Comparison of ENCODE assay signal across 15 mouse cellular contexts in genomic region chr3:67449660-67450059, GRCm38 (mm10). TPM values are rescaled to one million over a fixed set of nuclear protein-coding genes. Genes with fewer than 3 reads are reported as not detected.
DNase-seq lines count a peak whose midpoint lies in the region; ATAC-seq lines count a peak whose summit lies in the region.
"Had no signal": no experiment of that assay in that cellular context is flagged by ENCODE, and none has a peak within 500 bp of the region (broad histone marks: within the 10 kb centered on the region; RNA-seq: fewer than 3 reads in every experiment).

No protein-coding gene starts in this region.

- no peak overlapping the region for H3K9ac ChIP-seq in kidney, embryonic 15.5 days
- H3K9ac ChIP-seq in lung, embryonic 15.5 days, result no peak overlapping the region
- no peak overlapping the region for H3K9ac ChIP-seq in forebrain, embryonic 12.5 days
- H3K9ac ChIP-seq: forebrain, embryonic 15.5 days had no signal

- peaks cover 89% of the 10 kb centered on the region for H3K36me3 ChIP-seq in kidney, embryonic 15.5 days
- peaks cover 54% of the 10 kb centered on the region for H3K36me3 ChIP-seq in lung, embryonic 15.5 days
- H3K36me3 ChIP-seq in forebrain, embryonic 12.5 days (replicated peaks), result peaks cover 72% of the 10 kb centered on the region

- H3K4me1 ChIP-seq in kidney, embryonic 15.5 days, result no peaks in the 10 kb centered on the region
- no peaks in the 10 kb centered on the region for H3K4me1 ChIP-seq in lung, embryonic 15.5 days
- no peaks in the 10 kb centered on the region for H3K4me1 ChIP-seq in forebrain, embryonic 12.5 days
- H3K4me1 ChIP-seq: forebrain, embryonic 15.5 days; megakaryocyte, embryonic 14.5 days had no signal

- H3K27ac ChIP-seq in kidney, embryonic 15.5 days, result no peak overlapping the region
- H3K27ac ChIP-seq in lung, embryonic 15.5 days, result peak overlapping the region; percentile 70
- no peak overlapping the region for H3K27ac ChIP-seq in forebrain, embryonic 12.5 days
- H3K27ac ChIP-seq: forebrain, embryonic 15.5 days had no signal

- whole genome bisulfite sequencing in kidney, embryonic 15.5 days, result 90% methylated on average over 21 of the region's 21 CpGs
- 81% methylated on average over 21 of the region's 21 CpGs for WGBS in lung, embryonic 15.5 days
- 94% methylated on average over 21 of the region's 21 CpGs for WGBS in forebrain, embryonic 12.5 days

- H3K4me3 ChIP-seq in kidney, embryonic 15.5 days (replicated peaks), result no peak overlapping the region
- H3K4me3 ChIP-seq in lung, embryonic 15.5 days, result no peak overlapping the region
- H3K4me3 ChIP-seq in forebrain, embryonic 12.5 days (replicated peaks), result no peak overlapping the region
- H3K4me3 ChIP-seq: forebrain, embryonic 15.5 days; megakaryocyte, embryonic 14.5 days had no signal

- ATAC-seq in frontal cortex, adult (ENCODE audit: low TSS enrichment), result peak; percentile 84
- ATAC-seq in kidney, embryonic 15.5 days (replicated peaks; ENCODE audit: low FRiP score), result no peak
- ATAC-seq in lung, embryonic 15.5 days (ENCODE audit: borderline replicate concordance, extremely low read depth, low FRiP score, low TSS enrichment), result no peak
- ATAC-seq in forebrain, embryonic 12.5 days (ENCODE audit: low FRiP score), result no peak
- ATAC-seq: forebrain, embryonic 15.5 days; inflammation-experienced regulatory T-cells, adult 6 months had no signal

- no peaks in the 10 kb centered on the region for H3K27me3 ChIP-seq in kidney, embryonic 15.5 days
- H3K27me3 ChIP-seq in lung, embryonic 15.5 days, result no peaks in the 10 kb centered on the region
- no peaks in the 10 kb centered on the region for H3K27me3 ChIP-seq in forebrain, embryonic 12.5 days
- H3K27me3 ChIP-seq: forebrain, embryonic 15.5 days; megakaryocyte, embryonic 14.5 days had no signal

- DNase-seq in frontal cortex, postnatal 14 days (ENCODE audit: low spot score in 2 of 2), result no peak
- peak; percentile 32 for DNase-seq in kidney, postnatal 10 days
- peak; percentile 83 for DNase-seq in ZHBTc4 (ENCODE audit: low read depth, low spot score)
- DNase-seq in spleen, postnatal 10 days (ENCODE audit: low spot score in 2 of 2), result no peak
- DNase-seq: adrenal gland, postnatal 36 days; cerebellum, adult 11-12 months; heart, postnatal 4 days had no signal

- H3K9me3 ChIP-seq in kidney, embryonic 15.5 days (replicated peaks), result no peaks in the 10 kb centered on the region
- no peaks in the 10 kb centered on the region for H3K9me3 ChIP-seq in lung, embryonic 15.5 days
- H3K9me3 ChIP-seq in forebrain, embryonic 12.5 days, result no peaks in the 10 kb centered on the region
- H3K9me3 ChIP-seq: forebrain, embryonic 15.5 days; megakaryocyte, embryonic 14.5 days had no signal

- no peak overlapping the region for H3K4me2 ChIP-seq in kidney, embryonic 15.5 days
- H3K4me2 ChIP-seq in lung, embryonic 15.5 days, result no peak overlapping the region
- no peak overlapping the region for H3K4me2 ChIP-seq in forebrain, embryonic 12.5 days
- H3K4me2 ChIP-seq: forebrain, embryonic 15.5 days; liver, embryonic 11.5 days had no signal

RNA-seq across cellular contexts. Expression of gene Lxn, which starts 14.1 kb away (rescaled TPM):
- 64.0 and 69.0 TPM in 2 replicates for polyA plus RNA-seq in kidney, embryonic 15.5 days (2015; fragmentation: Nextera tagmentation; extraction: Ambion mirVana)
- 181 and 189 TPM in 2 replicates for polyA plus RNA-seq in lung, embryonic 15.5 days (2015; fragmentation: Nextera tagmentation; extraction: Ambion mirVana)
- 57.1 and 58.2 TPM in 2 replicates for polyA plus RNA-seq in forebrain, embryonic 12.5 days (2016; fragmentation: Nextera tagmentation; extraction: Ambion mirVana)

RNA-seq across cellular contexts. Expression of gene Gfm1, which starts 19.8 kb away (rescaled TPM):
- 53.2 and 56.2 TPM in 2 replicates for polyA plus RNA-seq in kidney, embryonic 15.5 days (2015; fragmentation: Nextera tagmentation; extraction: Ambion mirVana)
- polyA plus RNA-seq in lung, embryonic 15.5 days (2015; fragmentation: Nextera tagmentation; extraction: Ambion mirVana), result 42.8 and 49.0 TPM in 2 replicates
- 39.7 and 46.3 TPM in 2 replicates for polyA plus RNA-seq in forebrain, embryonic 12.5 days (2016; fragmentation: Nextera tagmentation; extraction: Ambion mirVana)

Comparison
In these comparisons a context has a peak if more than half of its experiments do, and no peak if none do; other contexts are left out.
1. DNase-seq: peak in kidney, postnatal 10 days (single experiment) and ZHBTc4 (single experiment); none in frontal cortex, postnatal 14 days (0 of 2) and spleen, postnatal 10 days (0 of 2).